ENCODE assay signal across 8 mouse cellular contexts in genomic region chr17:34952378-34953040, GRCm38 (mm10). TPM values are rescaled to one million over a fixed set of nuclear protein-coding genes. Genes with fewer than 3 reads are reported as not detected.
DNase-seq lines count a peak whose midpoint lies in the region; ATAC-seq and TF ChIP-seq lines count a peak whose summit lies in the region.

No protein-coding gene starts in this region.

- TF ChIP-seq POLR2A in bone marrow, adult 2 months (IDR thresholded peaks at IDR 0.05; ENCODE audit: borderline replicate concordance, control insufficient read depth, low read depth, low read length) = peak; percentile 90
- TF ChIP-seq POLR2A in kidney, adult 2 months (IDR thresholded peaks at IDR 0.05; ENCODE audit: low read depth, low read length) = peak; percentile 84
- TF ChIP-seq POLR2A in limb, embryonic 14.5 days (IDR thresholded peaks at IDR 0.05; ENCODE audit: borderline replicate concordance, extremely low read depth, insufficient read depth, insufficient read length) = peak; percentile 99

- peak; percentile 31; the same call in 1 of the 2 replicates for TF ChIP-seq CTCF in bone marrow, adult 2 months (IDR thresholded peaks at IDR 0.05; ENCODE audit: control insufficient read depth, insufficient read depth, low read length)
- peak; percentile 67 for TF ChIP-seq CTCF in kidney, adult 2 months (conservative IDR thresholded peaks at IDR 0.05; ENCODE audit: insufficient read depth, insufficient read length, low read depth, low read length)

- peak overlapping the region; percentile 100 for H3K9ac ChIP-seq in embryonic facial prominence, embryonic 13.5 days
- peak overlapping the region; percentile 99 for H3K9ac ChIP-seq in limb, embryonic 14.5 days (ENCODE audit: low read depth, low read length, severe bottlenecking)
- peak overlapping the region; percentile 100 for H3K9ac ChIP-seq in midbrain, embryonic 15.5 days

- H3K4me2 ChIP-seq in embryonic facial prominence, embryonic 13.5 days = peak overlapping the region; percentile 72
- peak overlapping the region; percentile 89 for H3K4me2 ChIP-seq in limb, embryonic 14.5 days (replicated peaks; ENCODE audit: low read depth, low read length, severe bottlenecking)
- peak overlapping the region; percentile 72 for H3K4me2 ChIP-seq in midbrain, embryonic 15.5 days

- H3K27me3 ChIP-seq in embryonic facial prominence, embryonic 13.5 days = peaks cover 7% of the 10 kb centered on the region
- no peaks in the 10 kb centered on the region for H3K27me3 ChIP-seq in kidney, adult 2 months (replicated peaks; ENCODE audit: control insufficient read depth, insufficient read depth, low read length)
- peaks cover 7% of the 10 kb centered on the region; the same call in 1 of the 2 replicates for H3K27me3 ChIP-seq in limb, embryonic 14.5 days (ENCODE audit: control insufficient read depth, insufficient read depth, low read length)
- H3K27me3 ChIP-seq in midbrain, embryonic 15.5 days (replicated peaks) = peaks cover 14% of the 10 kb centered on the region

- peak overlapping the region; percentile 38 for H3K27ac ChIP-seq in bone marrow, adult 2 months (ENCODE audit: control insufficient read depth, insufficient read depth, low read depth, low read length, poor library complexity)
- peak overlapping the region; percentile 94 for H3K27ac ChIP-seq in embryonic facial prominence, embryonic 13.5 days
- H3K27ac ChIP-seq in kidney, adult 2 months (ENCODE audit: insufficient read depth, low read depth, low read length) = peak overlapping the region; percentile 85
- H3K27ac ChIP-seq in limb, embryonic 14.5 days (replicated peaks; ENCODE audit: low read depth, low read length) = peak overlapping the region; percentile 95
- peak overlapping the region; percentile 89 for H3K27ac ChIP-seq in midbrain, embryonic 15.5 days

- under 1% methylated on average over 23 of the region's 23 CpGs for WGBS in bone marrow, adult 2 months
- under 1% methylated on average over 23 of the region's 23 CpGs for WGBS in embryonic facial prominence, embryonic 13.5 days
- WGBS in kidney, adult 2 months = under 1% methylated on average over 23 of the region's 23 CpGs
- 1% methylated on average over 23 of the region's 23 CpGs for WGBS in limb, embryonic 14.5 days
- WGBS in midbrain, embryonic 15.5 days = under 1% methylated on average over 23 of the region's 23 CpGs

- H3K4me1 ChIP-seq in bone marrow, adult 2 months (ENCODE audit: control insufficient read depth, insufficient read depth, low read length) = no peaks in the 10 kb centered on the region; the same call in 1 of the 2 replicates
- H3K4me1 ChIP-seq in embryonic facial prominence, embryonic 13.5 days = peaks cover 10% of the 10 kb centered on the region
- H3K4me1 ChIP-seq in kidney, adult 2 months (ENCODE audit: control insufficient read depth, insufficient read depth, low read length) = peaks cover 9% of the 10 kb centered on the region; the same call in 1 of the 2 replicates
- peaks cover 9% of the 10 kb centered on the region for H3K4me1 ChIP-seq in limb, embryonic 14.5 days (ENCODE audit: control insufficient read depth, insufficient read depth, low read length)
- H3K4me1 ChIP-seq in midbrain, embryonic 15.5 days = peaks cover 16% of the 10 kb centered on the region

- peak; percentile 69 for ATAC-seq in embryonic facial prominence, embryonic 13.5 days (ENCODE audit: insufficient number of reproducible peaks, insufficient read depth, low FRiP score, low TSS enrichment, low read depth)
- ATAC-seq in limb, embryonic 14.5 days (ENCODE audit: low FRiP score, low read depth) = peak; percentile 87
- ATAC-seq in midbrain, embryonic 15.5 days (replicated peaks) = peak; percentile 89

- peak; percentile 95 for DNase-seq in 416B (ENCODE audit: low read depth)
- peak; percentile 88 for DNase-seq in heart, adult 8-10 months (ENCODE audit: low spot score)
- DNase-seq in kidney, adult 2 months = peak; percentile 83
- DNase-seq in limb, embryonic 14.5 days (ENCODE audit: low spot score) = peak; percentile 78
- DNase-seq in spleen, postnatal 10 days (ENCODE audit: low spot score in 2 of 2) = peak; percentile 81 to 86

- H3K9me3 ChIP-seq in embryonic facial prominence, embryonic 13.5 days = no peaks in the 10 kb centered on the region
- no peaks in the 10 kb centered on the region for H3K9me3 ChIP-seq in limb, embryonic 14.5 days (ENCODE audit: control insufficient read depth, low read length)
- H3K9me3 ChIP-seq in midbrain, embryonic 15.5 days = no peaks in the 10 kb centered on the region

- peaks cover 20% of the 10 kb centered on the region for H3K36me3 ChIP-seq in embryonic facial prominence, embryonic 13.5 days
- H3K36me3 ChIP-seq in kidney, adult 2 months (ENCODE audit: control insufficient read depth, insufficient read depth, low read length) = no peaks in the 10 kb centered on the region
- H3K36me3 ChIP-seq in limb, embryonic 14.5 days (ENCODE audit: control insufficient read depth, insufficient read depth, low read length) = peaks cover 23% of the 10 kb centered on the region
- H3K36me3 ChIP-seq in midbrain, embryonic 15.5 days (replicated peaks) = peaks cover 4% of the 10 kb centered on the region; the same call in 1 of the 2 replicates

- peak overlapping the region; percentile 87 for H3K4me3 ChIP-seq in bone marrow, adult 2 months (replicated peaks; ENCODE audit: control insufficient read depth, low read depth, low read length)
- H3K4me3 ChIP-seq in embryonic facial prominence, embryonic 13.5 days = peak overlapping the region; percentile 94
- H3K4me3 ChIP-seq in kidney, adult 2 months (ENCODE audit: insufficient read depth, low read depth, low read length) = peak overlapping the region; percentile 99
- H3K4me3 ChIP-seq in limb, embryonic 14.5 days (replicated peaks; ENCODE audit: low read length) = peak overlapping the region; percentile 98
- peak overlapping the region; percentile 94 for H3K4me3 ChIP-seq in midbrain, embryonic 15.5 days

RNA-seq across cellular contexts. Expression of gene Hspa1b, which starts 6.5 kb away (rescaled TPM):
- polyA plus RNA-seq in bone marrow, adult 2 months (2011; ENCODE audit: insufficient read depth, insufficient read length, low replicate concordance, missing spikeins) = 1.3 and 5.5 TPM in 2 replicates
- polyA plus RNA-seq in embryonic facial prominence, embryonic 13.5 days (2015; fragmentation: Nextera tagmentation; extraction: Ambion mirVana) = 0.53 and 0.87 TPM in 2 replicates
- 1 to 10 TPM; 1.4 to 5.5 (median 2.6) TPM for total RNA-seq in heart, adult 8-10 months (2022)
- polyA plus RNA-seq in kidney, adult 2 months (2012; rRNA removed) = 38.8 and 56.5 TPM in 2 replicates
- 22.8 and 25.6 TPM in 2 replicates for polyA plus RNA-seq in limb, embryonic 14.5 days (2012; rRNA removed)
- polyA plus RNA-seq in limb, embryonic 14.5 days (2014; fragmentation: Nextera tagmentation; extraction: Ambion mirVana) = 1.6 and 2.2 TPM in 2 replicates
- 0.24 and 0.31 TPM in 2 replicates for polyA plus RNA-seq in midbrain, embryonic 15.5 days (2015; fragmentation: Nextera tagmentation; extraction: Ambion mirVana)

RNA-seq across cellular contexts. Expression of gene Gm20481, which starts 17.2 kb away (rescaled TPM):
- polyA plus RNA-seq in bone marrow, adult 2 months (2011; ENCODE audit: insufficient read depth, insufficient read length, low replicate concordance, missing spikeins) = not detected in 2 replicates
- not detected in 2 replicates for polyA plus RNA-seq in embryonic facial prominence, embryonic 13.5 days (2015; fragmentation: Nextera tagmentation; extraction: Ambion mirVana)
- not detected for total RNA-seq in heart, adult 8-10 months (2022)
- not detected in 2 replicates for polyA plus RNA-seq in kidney, adult 2 months (2012; rRNA removed)
- polyA plus RNA-seq in limb, embryonic 14.5 days (2012; rRNA removed) = not detected in 2 replicates
- polyA plus RNA-seq in limb, embryonic 14.5 days (2014; fragmentation: Nextera tagmentation; extraction: Ambion mirVana) = not detected in 2 replicates
- not detected in 2 replicates for polyA plus RNA-seq in midbrain, embryonic 15.5 days (2015; fragmentation: Nextera tagmentation; extraction: Ambion mirVana)

RNA-seq across cellular contexts. Expression of gene Hspa1a, which starts 19.4 kb away (rescaled TPM):
- polyA plus RNA-seq in bone marrow, adult 2 months (2011; ENCODE audit: insufficient read depth, insufficient read length, low replicate concordance, missing spikeins) = 1.9 TPM in 1 of 2 replicates, not detected in the other
- polyA plus RNA-seq in embryonic facial prominence, embryonic 13.5 days (2015; fragmentation: Nextera tagmentation; extraction: Ambion mirVana) = 5.8 and 6.1 TPM in 2 replicates
- 1 to 10 TPM; 1.8 to 7.5 (median 3.6) TPM for total RNA-seq in heart, adult 8-10 months (2022)
- polyA plus RNA-seq in kidney, adult 2 months (2012; rRNA removed) = 23.4 and 31.5 TPM in 2 replicates
- polyA plus RNA-seq in limb, embryonic 14.5 days (2012; rRNA removed) = 6.5 and 7.1 TPM in 2 replicates
- 9.5 and 9.6 TPM in 2 replicates for polyA plus RNA-seq in limb, embryonic 14.5 days (2014; fragmentation: Nextera tagmentation; extraction: Ambion mirVana)
- 12.7 and 13.3 TPM in 2 replicates for polyA plus RNA-seq in midbrain, embryonic 15.5 days (2015; fragmentation: Nextera tagmentation; extraction: Ambion mirVana)

RNA-seq across cellular contexts. Expression of gene Hspa1l, which starts 20.0 kb away (rescaled TPM):
- not detected in 2 replicates for polyA plus RNA-seq in bone marrow, adult 2 months (2011; ENCODE audit: insufficient read depth, insufficient read length, low replicate concordance, missing spikeins)
- polyA plus RNA-seq in embryonic facial prominence, embryonic 13.5 days (2015; fragmentation: Nextera tagmentation; extraction: Ambion mirVana) = 0.77 and 0.85 TPM in 2 replicates
- 10 to 100 TPM in 2 of 4 experiments, 1 to 10 TPM in 2; 8.7 to 13.3 (median 11.0) TPM for total RNA-seq in heart, adult 8-10 months (2022)
- polyA plus RNA-seq in kidney, adult 2 months (2012; rRNA removed) = 0.33 and 0.58 TPM in 2 replicates
- polyA plus RNA-seq in limb, embryonic 14.5 days (2012; rRNA removed) = 0.44 and 0.47 TPM in 2 replicates
- 0.85 and 1.4 TPM in 2 replicates for polyA plus RNA-seq in limb, embryonic 14.5 days (2014; fragmentation: Nextera tagmentation; extraction: Ambion mirVana)
- 1.2 and 1.5 TPM in 2 replicates for polyA plus RNA-seq in midbrain, embryonic 15.5 days (2015; fragmentation: Nextera tagmentation; extraction: Ambion mirVana)

RNA-seq across cellular contexts. Expression of gene Neu1, which starts 21.5 kb away (rescaled TPM):
- polyA plus RNA-seq in bone marrow, adult 2 months (2011; ENCODE audit: insufficient read depth, insufficient read length, low replicate concordance, missing spikeins) = 18.1 and 33.6 TPM in 2 replicates
- polyA plus RNA-seq in embryonic facial prominence, embryonic 13.5 days (2015; fragmentation: Nextera tagmentation; extraction: Ambion mirVana) = 18.8 and 20.3 TPM in 2 replicates
- total RNA-seq in heart, adult 8-10 months (2022) = 10 to 100 TPM; 13.0 to 16.1 (median 14.4) TPM
- polyA plus RNA-seq in kidney, adult 2 months (2012; rRNA removed) = 448 and 498 TPM in 2 replicates
- 19.3 and 26.5 TPM in 2 replicates for polyA plus RNA-seq in limb, embryonic 14.5 days (2012; rRNA removed)
- polyA plus RNA-seq in limb, embryonic 14.5 days (2014; fragmentation: Nextera tagmentation; extraction: Ambion mirVana) = 18.2 and 18.4 TPM in 2 replicates
- 36.1 and 41.1 TPM in 2 replicates for polyA plus RNA-seq in midbrain, embryonic 15.5 days (2015; fragmentation: Nextera tagmentation; extraction: Ambion mirVana)

Comparison
In these comparisons a context has a peak if more than half of its experiments do, and no peak if none do; other contexts are left out.
1. Peak in every context shown above with its lines: DNase-seq, ATAC-seq, H3K4me3 ChIP-seq and H3K27ac ChIP-seq.
2. H3K27ac ChIP-seq: peak in every context shown above with its lines; median percentile 95 in limb, embryonic 14.5 days; 94 in embryonic facial prominence, embryonic 13.5 days; 89 in midbrain, embryonic 15.5 days; 85 in kidney, adult 2 months; 38 in bone marrow, adult 2 months.